Mouse (Mus musculus): ENCODE data around the gene Tgif2lx1. TPM values are rescaled to one million over a fixed set of nuclear protein-coding genes. Genes with fewer than 3 reads are reported as not detected.
"Not testable (repeated sequence)": the region's sequence is repeated elsewhere in the genome, so short reads cannot be mapped to it uniquely, and the experiment has no call there.

The Tgif2lx1 gene
- not detected in 2 replicates for polyA plus RNA-seq (2016; fragmentation: Nextera tagmentation; extraction: Ambion mirVana)

DNA sequence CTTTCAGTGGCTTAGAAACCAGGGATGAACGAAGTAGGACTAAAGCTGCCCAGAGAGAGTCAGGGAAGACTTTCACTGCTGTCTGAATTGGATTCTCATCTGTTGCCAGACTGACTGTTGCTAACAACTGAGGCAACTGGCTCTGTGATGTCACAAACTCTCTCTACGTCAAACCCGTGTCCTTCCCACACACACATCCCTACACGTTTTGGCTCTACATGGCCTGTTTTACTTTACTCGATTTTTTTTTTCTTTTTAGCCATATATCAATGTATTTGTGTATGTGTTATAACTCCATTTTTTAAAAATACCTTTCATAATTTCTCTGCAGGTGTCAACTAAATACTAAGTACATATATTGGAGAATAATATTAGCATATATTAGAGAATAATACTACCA, at the start of gene Tgif2lx1:
Gene Tgif2lx1, minus strand, starts transcription at position 101 of the 400 bp plus-strand sequence.
- no CpG with 5 or more reads among the region's 5 CpGs for WGBS
- DNase-seq (ENCODE audit: low spot score); H3K36me3 ChIP-seq: not testable (repeated sequence)

More for the DNA sequence above, at the start of gene Tgif2lx1:
- H3K27ac ChIP-seq (replicated peaks); H3K27me3 ChIP-seq (ENCODE audit: low read depth, poor library complexity, severe bottlenecking); H3K4me1 ChIP-seq; H3K4me3 ChIP-seq; H3K9me3 ChIP-seq (replicated peaks): not testable (repeated sequence)

Other genes with a start within 250 kb of the Tgif2lx1 start
- gene Tgif2lx2, start 53.5 kb downstream of the Tgif2lx1 start, polyA plus RNA-seq (2016; fragmentation: Nextera tagmentation; extraction: Ambion mirVana): not detected in 2 replicates